Mouse (Mus musculus) Patski (cell line): Measurements from ENCODE around the gene E2f4. TPM values are rescaled to one million over a fixed set of nuclear protein-coding genes. Genes with fewer than 3 reads are reported as not detected.

Experiments
- ATAC-seq: fragments of 100-300 bp; one replicate; pipeline ENCODE4 v1.8.0; 2021
- CTCF ChIA-PET: fragments of 350-600 bp; sonication (Branson Sonifier 250); formaldehyde crosslinking; loops from one replicate; lab custom pipeline; 2022; ENCODE audit warnings: inconsistent platforms; lab: Charles Lee
- POLR2A ChIA-PET: fragments of 350-600 bp; sonication (Branson Sonifier 250); formaldehyde crosslinking; loops from one replicate; lab custom pipeline; 2022; ENCODE audit warnings: antibody characterized with exemption, inconsistent platforms; lab: Charles Lee
- DNase-seq: peaks from one replicate; pipeline ENCODE4 v3.0.0-alpha.2; 2011; ENCODE audit warnings: low read depth, low spot score
- H3K27me3 ChIP-seq: fragments of 371-371 bp; one replicate; pipeline ENCODE4 v1.5.1; 2021
- CTCF ChIP-seq: fragments of 100-300 bp; IDR thresholded peaks from one replicate; pipeline ENCODE4 v1.5.1; 2021
- in situ Hi-C: fragments of 300-500 bp; cut with MboI; formaldehyde crosslinking; loops from 3 replicates; pipeline ENCODE4 v1.11.1; 2018; ENCODE audit warnings: low pct_unique_long_range_greater_than_20kb, mixed read lengths
- polyA plus RNA-seq: library from polyadenylated mRNA; unstranded; gene quantifications from one replicate; pipeline ENCODE4 v1.2.3, GENCODE M21; 2021

The E2f4 gene
- polyA plus RNA-seq, 1 experiment from 2014 or later = 72.6 TPM

- ATAC-seq = peak; percentile 52
- in situ Hi-C loops = no loop called here
- ChIA-PET POLR2A (interaction anchor here (0.8 to 1.8 kb wide), 3 partner anchors 15 to 23 kb away, joined by 3 to 6 read pairs (median 4); partner anchors contain the start of gene 4931428F04Rik), CTCF (interaction anchor here (0.8 kb wide), 1 partner anchor 16 kb away, joined by 3 read pairs; no protein-coding TSS in a partner anchor)
- no peak for DNase-seq
- no peak for TF ChIP-seq CTCF
- no peaks in the 10 kb centered on the region for H3K27me3 ChIP-seq
Observed at GRCm38 (mm10) chr8:105305211-105306145, 8.0 kb downstream of the E2f4 start, which contains the start of gene Elmo3. Gene Elmo3, plus strand, starts transcription at chr8:105305601.

GRCm38 (mm10) chr8:105306146-105306691, 8.8 kb downstream of the E2f4 start:
- ChIA-PET CTCF (interaction anchor here (0.7 to 1.0 kb wide), 3 partner anchors 15 to 18 kb away, joined by 3 read pairs; no protein-coding TSS in a partner anchor), POLR2A (interaction anchor here (0.6 to 1.0 kb wide), 3 partner anchors 16 to 22 kb away, joined by 3 to 4 read pairs (median 4); no protein-coding TSS in a partner anchor)
- ATAC-seq (no peak), DNase-seq (no peak)
- no peaks in the 10 kb centered on the region for H3K27me3 ChIP-seq
- in situ Hi-C loops = no loop called here
- no peak for TF ChIP-seq CTCF

GRCm38 (mm10) chr8:105307670-105308069, 10.2 kb downstream of the E2f4 start:
- ATAC-seq = no peak
- POLR2A ChIA-PET = interaction anchor here (1.1 to 1.2 kb wide), 2 partner anchors 10 to 12 kb away, joined by 3 to 4 read pairs; partner anchors contain the start of gene E2f4
- CTCF ChIA-PET = interaction anchor here (0.7 to 2.0 kb wide), 2 partner anchors 10 to 17 kb away, joined by 4 to 7 read pairs; no protein-coding TSS in a partner anchor
- no peak for DNase-seq
- TF ChIP-seq CTCF = no peak
- in situ Hi-C loops = no loop called here
- H3K27me3 ChIP-seq = no peaks in the 10 kb centered on the region

- no peak for TF ChIP-seq CTCF
- in situ Hi-C loops = no loop called here
- DNase-seq (no peak), ATAC-seq (no peak)
- CTCF ChIA-PET = interaction anchor here (0.7 to 2.0 kb wide), 3 partner anchors 9 to 20 kb away, joined by 3 to 7 read pairs (median 4); no protein-coding TSS in a partner anchor
- POLR2A ChIA-PET = interaction anchor here (1.1 to 1.2 kb wide), 2 partner anchors 11 kb away, joined by 3 to 4 read pairs; partner anchors contain the start of gene E2f4
- H3K27me3 ChIP-seq = no peaks in the 10 kb centered on the region
Observed at GRCm38 (mm10) chr8:105308428-105308827, 11.0 kb downstream of the E2f4 start.

GRCm38 (mm10) chr8:105309142-105309847, 11.8 kb downstream of the E2f4 start:
- POLR2A ChIA-PET = interaction anchor here (1.2 kb wide), 1 partner anchor 12 kb away, joined by 4 read pairs; the partner anchor contains the start of gene E2f4
- DNase-seq (no peak), ATAC-seq (no peak)
- in situ Hi-C loops = no loop called here
- TF ChIP-seq CTCF = no peak
- CTCF ChIA-PET = interaction anchor here (2.0 kb wide), 1 partner anchor 15 kb away, joined by 7 read pairs; no protein-coding TSS in a partner anchor
- H3K27me3 ChIP-seq = no peaks in the 10 kb centered on the region

- ATAC-seq (no peak), DNase-seq (no peak)
- H3K27me3 ChIP-seq = no peaks in the 10 kb centered on the region
- CTCF ChIA-PET = no interaction called here
- in situ Hi-C loops = no loop called here
- no peak for TF ChIP-seq CTCF
- POLR2A ChIA-PET = no interaction called here
Observed at GRCm38 (mm10) chr8:105310118-105310517, 12.7 kb downstream of the E2f4 start.

- ATAC-seq = no peak
- POLR2A ChIA-PET = interaction anchor here (1.4 kb wide), 1 partner anchor 10 kb away, joined by 5 read pairs; no protein-coding TSS in a partner anchor
Observed at GRCm38 (mm10) chr8:105311718-105312117, 14.3 kb downstream of the E2f4 start.

GRCm38 (mm10) chr8:105312891-105313481, 15.5 kb downstream of the E2f4 start:
- no peak for TF ChIP-seq CTCF
- POLR2A ChIA-PET = interaction anchor here (1.1 kb wide), 1 partner anchor 32 kb away, joined by 4 read pairs; no protein-coding TSS in a partner anchor

More at GRCm38 (mm10) chr8:105311718-105312117, 14.3 kb downstream of the E2f4 start:
- in situ Hi-C loops = no loop called here
- no peak for TF ChIP-seq CTCF
- CTCF ChIA-PET = interaction anchor here (1.3 to 1.7 kb wide), 2 partner anchors 10 to 12 kb away, joined by 3 to 6 read pairs; no protein-coding TSS in a partner anchor
- no peaks in the 10 kb centered on the region for H3K27me3 ChIP-seq
- no peak for DNase-seq

More at GRCm38 (mm10) chr8:105312891-105313481, 15.5 kb downstream of the E2f4 start:
- ATAC-seq (no peak), DNase-seq (no peak)
- CTCF ChIA-PET = interaction anchor here (1.3 to 1.7 kb wide), 3 partner anchors 9 to 14 kb away, joined by 3 to 6 read pairs (median 5); no protein-coding TSS in a partner anchor
- H3K27me3 ChIP-seq = no peaks in the 10 kb centered on the region
- in situ Hi-C loops = no loop called here
